Mouse (Mus musculus) small intestine, adult 2 months (tissue): Measurements from ENCODE around the gene Wwc2.

Experiments used
- CTCF ChIP-seq: fragments of 200-500 bp; IDR thresholded peaks from 2 replicates; pipeline ENCODE4 v1.5.1; 2012; ENCODE audit warnings: low read depth, mild to moderate bottlenecking, control low read depth, inconsistent platforms, low read length, moderate library complexity, mixed read lengths; ENCODE audit not compliant: insufficient replicate concordance, insufficient read length; ENCODE audit errors: extremely low read depth
- POLR2A ChIP-seq: fragments of 200-500 bp; IDR thresholded peaks from 2 replicates; pipeline ENCODE4 v1.6.1; 2012; ENCODE audit warnings: low read depth, mild to moderate bottlenecking, control low read depth, inconsistent platforms, low read length, moderate library complexity

- no peak for TF ChIP-seq CTCF
- no peak for TF ChIP-seq POLR2A
Observed at GRCm38 (mm10) chr8:47845956-47846355, 144.8 kb downstream of the Wwc2 start.
